Mouse (Mus musculus) hindbrain, embryonic 13.5 days (tissue): ENCODE data around the gene Calcr. TPM values are rescaled to one million over a fixed set of nuclear protein-coding genes. Genes with fewer than 3 reads are reported as not detected.
"Not testable (repeated sequence)": the region's sequence is repeated elsewhere in the genome, so short reads cannot be mapped to it uniquely, and the experiment has no call there.

Experiments
- ATAC-seq: fragments of 200-750 bp; cut with Nextera tagmentation; 2 replicates; pipeline ENCODE4 v1.8.0; 2017; ENCODE audit warnings: moderate TSS enrichment; ENCODE audit not compliant: low FRiP score
- H3K27ac ChIP-seq: fragments of 300-500 bp; sonication (generic); 2 replicates; pipeline ENCODE4 v1.5.1; 2015; ENCODE audit warnings: inconsistent platforms, mild to moderate bottlenecking, moderate library complexity
- H3K27me3 ChIP-seq: fragments of 300-500 bp; sonication (generic); 2 replicates; pipeline ENCODE4 v1.6.1; 2015; ENCODE audit warnings: mild to moderate bottlenecking, inconsistent platforms
- H3K36me3 ChIP-seq: fragments of 300-500 bp; sonication (generic); 2 replicates; pipeline ENCODE4 v1.6.1; 2015; ENCODE audit warnings: mild to moderate bottlenecking, inconsistent platforms
- H3K4me1 ChIP-seq: fragments of 300-500 bp; sonication (generic); replicated peaks from 2 replicates; pipeline ENCODE4 v1.6.1; 2015; ENCODE audit warnings: inconsistent platforms
- H3K4me2 ChIP-seq: fragments of 300-500 bp; sonication (generic); 2 replicates; pipeline ENCODE4 v1.6.1; 2015; ENCODE audit warnings: inconsistent platforms, mild to moderate bottlenecking, moderate library complexity
- H3K4me3 ChIP-seq: fragments of 300-500 bp; sonication (generic); 2 replicates; pipeline ENCODE4 v1.5.1; 2015; ENCODE audit warnings: mild to moderate bottlenecking, inconsistent platforms
- H3K9ac ChIP-seq: fragments of 300-500 bp; sonication (generic); 2 replicates; pipeline ENCODE4 v1.6.1; 2015; ENCODE audit warnings: mild to moderate bottlenecking, inconsistent platforms
- H3K9me3 ChIP-seq: fragments of 300-500 bp; sonication (generic); 2 replicates; pipeline ENCODE4 v1.6.1; 2016; ENCODE audit warnings: inconsistent platforms
- WGBS: fragments of 180-500 bp; shearing (Covaris S2); methylation state at CpG from one replicate; pipeline ENCODE4 v1.1.7; 2015; 5-methylcytosine and 5-hydroxymethylcytosine counted together
- polyA plus RNA-seq: library from polyadenylated mRNA; unstranded; fragments of >200 nt; fragmentation: Nextera tagmentation; extraction: Ambion mirVana; gene quantifications from 2 replicates; pipeline ENCODE4 v1.2.1, GENCODE M21; 2015

Gene Calcr
- 4.8 and 5.4 TPM in 2 replicates for polyA plus RNA-seq

DNA sequence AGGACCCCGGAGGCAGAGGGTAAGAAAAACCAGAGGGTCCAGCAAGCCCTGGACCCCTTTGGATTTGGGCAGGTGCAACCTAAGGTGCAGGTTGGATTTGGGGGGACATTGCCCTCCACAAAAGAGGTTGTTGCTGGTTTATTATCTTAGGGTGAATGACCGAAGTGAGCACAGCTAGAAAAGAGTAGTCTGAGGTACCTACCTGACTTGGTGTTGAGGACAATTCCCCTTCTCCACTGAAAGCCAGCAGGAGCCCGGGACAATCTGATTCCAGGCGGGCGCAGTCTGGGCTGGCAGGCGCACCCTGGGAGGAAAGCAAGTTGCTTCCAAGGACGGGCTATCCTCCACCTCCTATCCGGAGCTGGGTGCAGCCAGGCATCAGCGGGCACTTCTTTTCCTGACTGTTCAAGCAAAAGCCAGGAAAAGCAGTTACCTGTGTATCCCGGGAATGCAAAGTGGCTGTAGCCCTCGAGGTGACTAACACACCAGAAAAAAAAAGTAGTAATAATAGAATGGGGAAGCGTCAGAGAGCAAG is at the start of gene Calcr:
TSS of gene Calcr (minus strand) at position 485 of the 535 bp plus-strand sequence.
- Histone ChIP-seq H3K9me3 (no peaks in the 10 kb centered on the region), H3K4me1 (peaks cover 14% of the 10 kb centered on the region), H3K36me3 (no peaks in the 10 kb centered on the region), H3K4me3 (peak within 1 kb of the TSS; percentile 55), H3K9ac (peak within 1 kb of the TSS; percentile 61; the same call in 1 of the 2 replicates), H3K4me2 (peak within 1 kb of the TSS; percentile 98), H3K27ac (no peak within 1 kb of the TSS), H3K27me3 (peaks cover 54% of the 10 kb centered on the region)
- ATAC-seq, result no peak
- 2% methylated on average over 12 of the region's 12 CpGs for WGBS

DNA sequence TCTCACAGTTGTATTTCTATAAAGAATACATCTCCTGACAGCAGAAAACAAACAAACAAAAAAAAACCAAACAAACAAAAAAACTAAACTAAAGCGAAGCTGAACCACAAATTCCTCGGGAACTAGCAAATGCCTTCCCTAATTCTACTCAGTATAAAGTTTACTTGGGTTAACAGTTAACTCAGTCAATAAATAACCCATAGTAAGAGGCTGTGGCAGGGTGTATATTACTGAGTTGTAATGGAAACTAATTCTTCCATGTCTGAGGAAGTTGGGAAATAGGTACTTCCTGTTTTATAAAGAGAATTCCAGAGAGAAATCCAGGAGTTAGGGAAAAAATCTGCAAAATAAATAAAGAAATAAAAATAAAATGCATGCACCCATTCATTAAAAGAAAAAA is 3.0 kb upstream of the Calcr start:
- H3K4me2 ChIP-seq, result no peak overlapping the region
- peaks cover 14% of the 10 kb centered on the region for H3K4me1 ChIP-seq
- ATAC-seq, result no peak
- H3K36me3 ChIP-seq, result no peaks in the 10 kb centered on the region
- H3K27me3 ChIP-seq, result peaks cover 42% of the 10 kb centered on the region
- H3K9ac ChIP-seq, result no peak overlapping the region
- H3K4me3 ChIP-seq, result no peak overlapping the region
- WGBS, result 82% methylated on average over 2 of the region's 2 CpGs
- H3K27ac ChIP-seq, result no peak overlapping the region
- H3K9me3 ChIP-seq, result no peaks in the 10 kb centered on the region

DNA sequence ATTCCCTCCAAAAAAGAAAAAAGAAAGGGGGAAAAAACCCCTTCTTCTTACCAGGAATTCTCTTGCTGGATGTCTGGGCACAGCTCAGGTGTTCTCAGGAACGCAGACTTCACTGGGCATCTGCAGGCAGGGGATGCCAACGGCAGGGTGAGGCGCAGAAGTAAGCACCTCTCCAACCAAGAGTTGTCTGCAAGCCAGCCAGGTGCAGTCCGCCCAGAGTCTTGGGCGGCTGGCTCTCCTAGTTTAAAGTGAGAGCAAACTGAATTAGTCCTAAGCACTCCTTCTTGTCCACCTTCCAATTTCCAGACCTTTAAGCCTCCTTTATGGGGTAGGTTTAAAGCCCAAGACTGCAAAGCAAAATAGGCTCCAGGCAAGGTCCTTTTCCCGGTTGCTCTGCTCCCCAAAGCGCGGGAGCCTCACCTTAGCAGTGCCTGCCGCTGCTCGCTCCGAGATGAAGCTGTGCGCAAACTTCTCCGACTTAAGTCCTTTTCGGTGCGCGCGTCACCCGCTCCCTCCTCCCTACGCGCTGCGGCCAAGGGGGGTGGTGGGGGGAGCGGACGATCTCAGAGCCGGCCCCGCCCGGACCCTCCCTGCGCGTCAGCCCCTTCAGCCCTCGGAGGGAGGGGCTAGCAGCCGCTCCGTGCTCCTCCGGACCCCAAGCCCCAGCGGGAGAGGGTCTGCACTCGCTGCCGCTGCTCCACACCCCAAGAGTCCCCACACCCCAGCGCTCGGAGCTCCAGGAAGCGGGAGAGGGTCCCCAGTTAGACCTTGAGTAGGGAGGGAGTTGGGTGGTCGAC is 1.1 kb downstream of the Calcr start:
- Histone ChIP-seq H3K9me3 (no peaks in the 10 kb centered on the region), H3K4me2 (peak overlapping the region; percentile 98), H3K4me3 (peak overlapping the region; percentile 55), H3K9ac (peak overlapping the region; percentile 61; the same call in 1 of the 2 replicates), H3K4me1 (peaks cover 14% of the 10 kb centered on the region), H3K27ac (no peak overlapping the region), H3K27me3 (peaks cover 54% of the 10 kb centered on the region), H3K36me3 (no peaks in the 10 kb centered on the region)
- 1% methylated on average over 39 of the region's 39 CpGs for WGBS
- ATAC-seq, result peak; percentile 52

DNA sequence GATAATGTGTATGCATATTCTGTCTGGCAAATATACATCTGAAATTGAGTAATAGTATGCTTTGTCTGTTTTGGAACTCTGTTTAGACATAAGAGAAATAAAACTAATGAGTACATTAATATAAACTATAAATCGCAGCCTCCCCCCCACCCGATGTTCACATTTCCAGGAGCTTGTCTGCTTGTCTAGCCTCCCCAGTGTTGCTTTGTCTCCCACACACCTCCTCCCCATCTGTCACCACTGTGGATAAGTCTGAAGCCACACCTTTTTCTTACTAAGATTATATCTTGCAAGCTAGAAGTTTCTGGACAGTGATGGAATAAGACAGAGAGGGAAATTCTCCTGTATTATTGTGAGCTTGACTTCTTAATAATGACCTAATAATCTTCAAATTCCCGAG is 12.9 kb downstream of the Calcr start:
- no peaks in the 10 kb centered on the region for H3K4me1 ChIP-seq
- no peak overlapping the region for H3K27ac ChIP-seq
- H3K9me3 ChIP-seq, result no peaks in the 10 kb centered on the region
- H3K36me3 ChIP-seq, result no peaks in the 10 kb centered on the region
- H3K4me2 ChIP-seq, result no peak overlapping the region
- no peak overlapping the region for H3K4me3 ChIP-seq
- 82% methylated on average over 3 of the region's 3 CpGs for WGBS
- ATAC-seq, result no peak
- H3K9ac ChIP-seq, result no peak overlapping the region
- no peaks in the 10 kb centered on the region for H3K27me3 ChIP-seq

DNA sequence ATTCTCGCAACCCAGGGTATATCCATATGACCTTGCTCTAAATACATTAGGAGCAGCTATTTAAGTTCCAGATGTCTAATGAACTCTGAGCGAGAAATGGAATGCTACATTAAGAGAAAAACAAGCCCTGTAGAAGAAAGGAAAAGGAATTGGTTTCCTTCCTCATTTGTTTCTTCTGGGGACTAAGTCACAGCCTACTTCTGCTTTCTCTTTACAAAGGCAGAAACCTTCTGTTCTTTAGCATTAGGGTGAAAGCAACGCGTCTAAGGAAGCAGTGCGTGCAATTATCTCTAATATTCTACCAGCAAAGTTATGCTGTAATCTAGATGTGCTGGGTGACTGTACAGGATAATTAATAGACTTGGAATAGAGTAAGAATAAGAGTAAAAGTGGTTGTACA is 14.9 kb downstream of the Calcr start:
- no peak overlapping the region for H3K4me3 ChIP-seq
- no peaks in the 10 kb centered on the region for H3K27me3 ChIP-seq
- no peaks in the 10 kb centered on the region for H3K4me1 ChIP-seq
- no peaks in the 10 kb centered on the region for H3K36me3 ChIP-seq
- H3K27ac ChIP-seq, result no peak overlapping the region
- H3K4me2 ChIP-seq, result no peak overlapping the region
- no peaks in the 10 kb centered on the region for H3K9me3 ChIP-seq
- ATAC-seq, result no peak
- WGBS, result 91% methylated on average over 5 of the region's 5 CpGs
- H3K9ac ChIP-seq, result no peak overlapping the region

- H3K36me3 ChIP-seq, result no peaks in the 10 kb centered on the region
- ATAC-seq, result no peak
- WGBS, result 42% methylated on average over 2 of the region's 2 CpGs
Observed at GRCm38 (mm10) chr6:3745546-3745945, 19.0 kb downstream of the Calcr start.

DNA sequence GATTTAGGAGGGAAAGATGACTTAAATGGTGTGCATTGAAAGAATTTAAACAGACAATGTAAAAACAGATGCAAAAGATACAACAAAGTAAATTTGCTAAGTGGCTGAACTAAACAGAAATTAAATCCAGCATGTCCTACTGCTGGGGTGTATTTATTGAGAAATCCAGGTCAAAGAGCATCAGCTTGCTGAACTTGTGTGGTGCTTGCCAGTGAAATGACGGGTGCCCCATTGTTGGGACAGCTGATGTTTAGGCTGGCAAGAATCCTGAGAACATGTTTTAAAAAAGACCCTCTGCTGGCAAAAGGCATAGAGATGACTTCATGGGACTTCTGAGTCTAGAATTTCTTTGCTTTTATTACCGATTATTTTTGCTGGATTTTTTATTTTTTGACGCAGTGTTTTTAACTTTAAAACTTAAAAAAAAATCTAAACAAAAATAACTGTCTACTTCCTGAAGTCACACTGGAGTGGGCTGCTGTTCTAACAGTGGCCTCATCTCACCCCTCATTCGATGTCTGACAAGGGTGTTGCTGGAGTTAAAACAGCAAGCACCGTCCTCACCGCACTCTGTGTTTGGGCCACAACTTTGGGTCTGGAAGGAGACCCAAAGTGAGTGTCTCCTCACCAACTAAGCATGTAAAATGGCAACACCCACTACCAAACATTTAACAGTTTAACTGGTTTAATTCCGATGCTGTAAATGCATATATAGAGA is 22.4 kb downstream of the Calcr start:
- H3K4me2 ChIP-seq, result no peak overlapping the region
- WGBS, result 81% methylated on average over 7 of the region's 7 CpGs
- no peak for ATAC-seq
- no peaks in the 10 kb centered on the region for H3K27me3 ChIP-seq
- no peaks in the 10 kb centered on the region for H3K4me1 ChIP-seq
- H3K36me3 ChIP-seq, result no peaks in the 10 kb centered on the region
- H3K9me3 ChIP-seq, result no peaks in the 10 kb centered on the region
- H3K4me3 ChIP-seq, result no peak overlapping the region
- no peak overlapping the region for H3K9ac ChIP-seq
- no peak overlapping the region for H3K27ac ChIP-seq

More at GRCm38 (mm10) chr6:3745546-3745945, 19.0 kb downstream of the Calcr start:
- H3K9ac ChIP-seq, result no peak overlapping the region
- H3K9me3 ChIP-seq, result no peaks in the 10 kb centered on the region
- no peak overlapping the region for H3K27ac ChIP-seq
- H3K27me3 ChIP-seq, result no peaks in the 10 kb centered on the region
- no peaks in the 10 kb centered on the region for H3K4me1 ChIP-seq
- H3K4me2 ChIP-seq, result no peak overlapping the region
- no peak overlapping the region for H3K4me3 ChIP-seq

DNA sequence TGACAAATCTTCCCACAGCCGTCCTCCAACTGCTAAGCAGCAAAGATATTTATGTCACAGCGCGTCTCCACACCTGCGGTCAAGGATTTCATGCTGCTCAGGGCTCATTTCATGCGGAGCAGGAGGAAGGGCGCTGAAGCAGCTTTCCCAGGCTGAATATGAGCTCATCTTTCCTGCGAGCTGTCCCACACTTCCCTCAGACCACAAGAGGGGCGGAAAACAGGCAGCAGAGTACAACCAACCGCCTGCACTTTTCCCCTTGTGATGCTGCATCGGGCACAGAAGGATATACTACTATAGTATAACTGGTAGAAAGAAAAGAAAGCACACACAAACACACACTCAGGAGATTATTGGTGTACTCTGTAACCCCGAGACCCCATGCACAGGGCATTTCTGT is 23.2 kb downstream of the Calcr start:
- no peaks in the 10 kb centered on the region for H3K27me3 ChIP-seq
- H3K27ac ChIP-seq, result no peak overlapping the region
- no peaks in the 10 kb centered on the region for H3K9me3 ChIP-seq
- no peak overlapping the region for H3K4me2 ChIP-seq
- H3K4me1 ChIP-seq, result no peaks in the 10 kb centered on the region
- WGBS, result 51% methylated on average over 11 of the region's 11 CpGs
- no peak overlapping the region for H3K4me3 ChIP-seq
- H3K9ac ChIP-seq, result no peak overlapping the region
- no peaks in the 10 kb centered on the region for H3K36me3 ChIP-seq
- ATAC-seq, result no peak

GRCm38 (mm10) chr6:3730246-3730867 is 34.2 kb downstream of the Calcr start:
- peak; percentile 83 for ATAC-seq
- 72% methylated on average over 4 of the region's 4 CpGs for WGBS

DNA sequence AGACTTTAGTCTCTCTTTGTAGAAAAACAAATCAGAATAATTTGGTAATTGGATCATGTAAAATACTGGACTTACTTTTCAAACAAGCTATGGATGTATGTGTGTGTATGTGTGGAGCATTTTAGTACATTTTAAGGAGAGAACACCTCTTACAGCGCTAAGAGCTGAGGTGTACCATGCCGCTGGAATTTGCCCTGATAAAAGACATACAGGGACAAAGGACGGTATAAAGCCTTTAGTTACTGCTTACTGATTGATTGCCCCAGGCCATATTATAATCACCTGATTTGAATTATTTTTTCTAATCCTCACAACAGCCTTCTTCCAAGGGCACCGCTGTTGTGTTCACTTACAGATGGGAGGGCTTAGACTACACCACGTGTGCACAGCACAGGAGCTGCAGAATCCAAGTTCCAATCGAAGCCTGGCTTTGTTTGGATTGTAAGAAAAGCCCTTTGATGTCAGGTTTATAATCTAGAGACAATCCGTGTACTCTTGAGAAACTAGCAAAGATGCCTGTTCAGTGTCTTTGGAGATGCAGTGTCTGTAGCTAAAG is 76.3 kb downstream of the Calcr start:
- WGBS, result 72% methylated on average over 7 of the region's 7 CpGs
- Histone ChIP-seq H3K27ac (no peak overlapping the region), H3K36me3 (no peaks in the 10 kb centered on the region), H3K9ac (no peak overlapping the region), H3K9me3 (no peaks in the 10 kb centered on the region), H3K4me2 (no peak overlapping the region), H3K27me3 (no peaks in the 10 kb centered on the region), H3K4me3 (no peak overlapping the region), H3K4me1 (no peaks in the 10 kb centered on the region)
- no peak for ATAC-seq

More at GRCm38 (mm10) chr6:3730246-3730867, 34.2 kb downstream of the Calcr start:
- H3K36me3 ChIP-seq, result no peaks in the 10 kb centered on the region
- no peak overlapping the region for H3K4me2 ChIP-seq
- no peaks in the 10 kb centered on the region for H3K4me1 ChIP-seq
- H3K27ac ChIP-seq, result no peak overlapping the region
- H3K4me3 ChIP-seq, result no peak overlapping the region
- no peaks in the 10 kb centered on the region for H3K9me3 ChIP-seq
- H3K9ac ChIP-seq, result no peak overlapping the region
- H3K27me3 ChIP-seq, result no peaks in the 10 kb centered on the region

DNA sequence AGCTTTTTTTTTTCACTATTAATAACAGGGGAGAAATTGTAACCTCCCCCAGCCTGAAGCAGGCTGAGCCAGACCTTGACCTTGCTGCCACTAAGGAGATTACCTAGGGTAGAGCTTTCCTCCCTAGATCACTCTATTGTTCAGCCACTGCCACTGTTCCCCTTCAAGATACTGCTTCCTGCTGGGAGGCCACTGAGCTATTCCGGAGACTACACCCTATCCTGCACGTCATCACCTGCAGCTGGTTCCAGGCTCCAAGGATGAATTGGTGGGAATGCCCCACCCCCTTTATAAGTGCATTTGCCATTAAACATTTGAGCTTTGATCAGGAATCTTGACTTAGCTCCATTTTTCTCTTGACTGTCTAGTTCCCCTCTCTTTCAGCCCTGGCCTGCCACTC is 86.2 kb downstream of the Calcr start:
- H3K9ac ChIP-seq, ATAC-seq: not testable (repeated sequence)
- WGBS, result 25% methylated on average over 2 of the region's 2 CpGs

GRCm38 (mm10) chr6:3677806-3678205 is 86.7 kb downstream of the Calcr start:
- no peak overlapping the region for H3K27ac ChIP-seq
- no peaks in the 10 kb centered on the region for H3K4me1 ChIP-seq
- H3K9me3 ChIP-seq, result no peaks in the 10 kb centered on the region
- no peak for ATAC-seq
- no peak overlapping the region for H3K4me3 ChIP-seq
- no peaks in the 10 kb centered on the region for H3K36me3 ChIP-seq
- no peak overlapping the region for H3K9ac ChIP-seq
- no peak overlapping the region for H3K4me2 ChIP-seq
- no peaks in the 10 kb centered on the region for H3K27me3 ChIP-seq
- 25% methylated on average over 2 of the region's 2 CpGs for WGBS

More for the DNA sequence above, 86.2 kb downstream of the Calcr start:
- H3K4me1 ChIP-seq, H3K9me3 ChIP-seq, H3K36me3 ChIP-seq, H3K27me3 ChIP-seq, H3K4me2 ChIP-seq, H3K27ac ChIP-seq, H3K4me3 ChIP-seq: not testable (repeated sequence)
